Mouse (Mus musculus): ENCODE data around the gene Pdzrn3.

DNA sequence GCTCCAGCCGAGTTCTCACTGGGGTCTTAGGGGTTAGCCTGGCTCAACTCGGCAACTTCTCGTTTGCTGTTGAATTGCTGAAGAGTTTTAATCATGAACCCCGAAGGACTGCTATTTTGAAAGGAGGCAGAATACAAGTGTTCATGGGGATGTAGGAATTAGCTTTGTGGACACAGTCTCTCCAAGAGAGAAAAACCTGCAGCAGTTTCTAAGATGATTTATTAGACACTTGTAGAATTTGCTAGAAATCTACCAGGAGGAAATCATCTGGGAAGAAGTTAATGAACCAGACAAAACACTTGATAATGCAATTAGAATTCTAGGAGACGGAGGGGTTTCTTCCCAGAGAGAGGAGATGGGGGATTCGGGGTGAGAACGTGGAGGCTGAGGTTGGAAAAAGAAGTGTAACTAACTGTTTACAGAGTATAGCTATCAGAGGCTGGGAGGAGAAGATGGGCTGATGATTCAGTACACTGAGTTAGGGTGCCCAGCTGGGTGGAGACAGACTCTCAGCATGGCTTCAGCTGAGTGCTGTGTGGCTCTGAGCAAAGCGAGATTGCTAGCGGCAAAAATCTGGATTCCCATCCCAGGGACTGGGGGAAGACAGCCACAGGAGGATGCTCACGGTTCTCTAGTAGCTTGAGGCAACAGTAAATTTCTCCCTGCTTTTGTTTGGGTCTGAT is 193.5 kb downstream of the Pdzrn3 start:
- no peak for TF ChIP-seq POLR2A (IDR thresholded peaks at IDR 0.05; ENCODE audit: low read depth, low read length)
- TF ChIP-seq CTCF (IDR thresholded peaks at IDR 0.05; ENCODE audit: borderline replicate concordance, insufficient read depth, low read length) = no peak
